Mouse (Mus musculus) large intestine, adult 2 months (tissue): ENCODE measurements at regions not wholly inside any gene's neighbourhood (a gene's known extent, or its start where the extent isn't known, plus 50 kb on each side); places are given as distances from the start of the nearest gene placed in this dataset.

ENCODE experiments used
- DNase-seq: peaks from one replicate; pipeline ENCODE4 v3.0.0-alpha.2; 2012; ENCODE audit warnings: low read depth, low spot score
- WGBS: fragments of 180-500 bp; shearing (Covaris S2); methylation state at CpG from one replicate; pipeline ENCODE4 v1.1.7; 2018; 5-methylcytosine and 5-hydroxymethylcytosine counted together

- 76% methylated on average over 16 of the region's 16 CpGs for WGBS
- DNase-seq: no peak
Observed at GRCm38 (mm10) chr10:119031282-119032275, 161.6 kb upstream of the Dyrk2 start.

DNA sequence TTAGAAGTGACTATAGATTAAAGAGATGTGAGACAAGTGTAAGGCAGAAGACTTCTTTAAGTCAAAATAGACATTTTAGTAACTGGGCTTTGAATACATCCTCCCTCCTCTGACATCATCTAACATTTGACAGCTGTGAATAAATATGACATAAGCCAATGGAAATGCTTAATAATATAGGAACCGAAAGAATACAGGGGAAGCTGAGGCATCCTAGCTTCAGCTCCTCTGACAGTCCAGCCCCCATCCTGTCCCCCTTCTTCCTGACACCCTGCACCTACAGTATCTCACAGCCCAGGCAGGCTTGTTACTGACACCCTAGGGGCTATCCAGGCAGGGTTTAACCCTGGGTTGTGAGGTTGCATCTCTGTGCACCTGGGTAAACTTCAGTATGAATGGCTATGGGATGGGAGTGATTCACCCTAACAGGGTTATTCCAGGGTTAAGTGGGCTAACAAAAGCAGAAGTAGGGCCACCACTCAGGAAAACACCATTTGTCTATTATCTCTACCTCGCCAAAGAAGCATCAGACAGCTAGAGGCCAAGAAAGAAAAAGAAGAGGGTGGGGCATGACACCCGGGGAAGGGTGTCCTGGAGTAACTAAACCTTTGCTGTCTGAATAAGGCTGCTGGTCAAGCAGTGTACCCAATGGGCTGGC lies 158.6 kb upstream of the Dyrk2 start:
- 79% methylated on average over 3 of the region's 3 CpGs for WGBS
- no peak for DNase-seq

DNA sequence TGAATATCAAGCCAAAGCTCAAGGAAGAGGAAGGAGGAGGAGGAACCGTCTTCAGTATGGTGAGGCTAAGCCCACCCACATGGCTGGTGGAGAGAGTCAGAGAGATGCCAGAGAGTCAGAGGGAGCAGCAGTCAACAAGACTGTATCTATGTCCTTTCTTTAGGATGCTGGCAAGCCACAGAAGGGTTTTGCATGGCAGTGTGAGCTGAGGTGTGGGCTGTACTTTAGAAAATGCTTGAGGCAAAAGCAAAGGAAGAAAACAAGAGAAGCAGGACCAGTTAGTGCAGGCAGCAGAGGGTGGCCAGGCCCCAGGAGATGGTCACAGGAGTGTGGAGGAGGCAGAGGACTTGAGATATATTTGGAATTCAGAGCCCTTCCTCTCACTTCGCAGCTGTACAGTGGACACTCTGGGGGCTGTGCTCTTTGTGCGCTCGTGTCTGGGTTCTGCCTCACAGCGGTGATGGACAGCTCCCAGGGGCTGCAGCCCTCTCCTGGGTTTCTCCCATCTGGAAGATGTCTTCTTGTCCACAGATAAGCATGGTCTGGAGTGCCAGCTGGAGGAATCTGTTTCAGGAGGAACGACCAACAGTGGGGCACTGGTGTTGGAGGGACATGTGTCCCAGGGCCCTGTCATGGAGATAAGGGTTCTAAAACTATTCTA lies 157.4 kb upstream of the Dyrk2 start:
- 70% methylated on average over 6 of the region's 6 CpGs for WGBS
- DNase-seq: no peak

GRCm38 (mm10) chr10:119026291-119026690 lies 156.3 kb upstream of the Dyrk2 start:
- DNase-seq: no peak
- 72% methylated on average over 4 of the region's 4 CpGs for WGBS

DNA sequence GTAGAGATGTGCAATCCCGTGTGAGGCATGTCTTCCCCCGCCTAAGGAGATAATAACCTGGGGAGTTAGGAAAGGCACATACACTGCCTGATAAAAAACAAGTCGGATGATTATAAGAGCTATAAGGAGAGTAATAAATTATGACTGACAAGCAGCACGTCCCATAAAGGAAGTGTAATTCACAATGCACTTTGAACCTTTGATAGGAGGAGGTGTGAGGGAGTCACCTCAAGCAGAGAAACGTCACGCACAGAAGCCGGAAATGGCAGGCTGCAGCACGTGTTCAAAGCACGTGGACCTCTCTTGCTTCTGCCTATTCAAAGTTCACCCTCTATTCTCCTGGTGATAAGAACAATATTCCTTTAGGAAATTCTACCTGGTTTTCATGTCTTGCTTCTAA lies 154.4 kb upstream of the Dyrk2 start:
- peak; percentile 87 for DNase-seq

GRCm38 (mm10) chr10:119019082-119019481 lies 149.1 kb upstream of the Dyrk2 start:
- no peak for DNase-seq
- whole genome bisulfite sequencing: 93% methylated on average over 10 of the region's 10 CpGs

More for the DNA sequence above, 154.4 kb upstream of the Dyrk2 start:
- 13% methylated on average over 9 of the region's 9 CpGs for WGBS

GRCm38 (mm10) chr10:119018490-119018889 lies 148.5 kb upstream of the Dyrk2 start:
- DNase-seq: no peak
- WGBS: 82% methylated on average over 4 of the region's 4 CpGs

GRCm38 (mm10) chr10:119016104-119016503 lies 146.1 kb upstream of the Dyrk2 start:
- 94% methylated on average over 8 of the region's 8 CpGs for WGBS
- DNase-seq: no peak

- no peak for DNase-seq
- 82% methylated on average over 16 of the region's 16 CpGs for WGBS
Observed at GRCm38 (mm10) chr10:119015311-119016055, 145.5 kb upstream of the Dyrk2 start.

- DNase-seq: no peak
- WGBS: 73% methylated on average over 4 of the region's 4 CpGs
Observed at GRCm38 (mm10) chr10:119014731-119015130, 144.7 kb upstream of the Dyrk2 start.

DNA sequence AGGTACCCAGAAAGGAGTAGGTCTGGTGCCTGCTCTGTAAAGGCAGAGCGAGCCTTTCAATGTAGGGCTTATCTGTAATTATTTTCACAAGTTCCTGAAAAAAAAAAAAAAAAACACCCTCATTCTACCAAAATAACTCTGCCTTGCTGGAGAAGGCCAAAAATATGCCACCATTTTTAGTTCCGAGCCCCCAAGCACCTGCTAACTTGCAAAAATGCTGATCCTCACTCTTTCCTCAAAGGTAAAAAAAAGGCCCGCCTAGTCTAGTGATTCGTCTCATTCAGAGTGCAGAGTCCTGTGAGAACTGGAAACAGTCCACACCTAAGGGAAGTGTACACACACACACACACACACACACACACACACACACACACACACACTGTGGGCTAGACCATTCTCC lies 143.7 kb upstream of the Dyrk2 start:
- no peak for DNase-seq
- WGBS: 57% methylated on average over 4 of the region's 4 CpGs

- DNase-seq: no peak
Observed at GRCm38 (mm10) chr10:119011511-119011910, 141.5 kb upstream of the Dyrk2 start.

GRCm38 (mm10) chr10:119010884-119011283 lies 140.9 kb upstream of the Dyrk2 start:
- peak; percentile 62 for DNase-seq
- 19% methylated on average over 7 of the region's 7 CpGs for WGBS

More at GRCm38 (mm10) chr10:119011511-119011910, 141.5 kb upstream of the Dyrk2 start:
- WGBS: 24% methylated on average over 6 of the region's 6 CpGs

DNA sequence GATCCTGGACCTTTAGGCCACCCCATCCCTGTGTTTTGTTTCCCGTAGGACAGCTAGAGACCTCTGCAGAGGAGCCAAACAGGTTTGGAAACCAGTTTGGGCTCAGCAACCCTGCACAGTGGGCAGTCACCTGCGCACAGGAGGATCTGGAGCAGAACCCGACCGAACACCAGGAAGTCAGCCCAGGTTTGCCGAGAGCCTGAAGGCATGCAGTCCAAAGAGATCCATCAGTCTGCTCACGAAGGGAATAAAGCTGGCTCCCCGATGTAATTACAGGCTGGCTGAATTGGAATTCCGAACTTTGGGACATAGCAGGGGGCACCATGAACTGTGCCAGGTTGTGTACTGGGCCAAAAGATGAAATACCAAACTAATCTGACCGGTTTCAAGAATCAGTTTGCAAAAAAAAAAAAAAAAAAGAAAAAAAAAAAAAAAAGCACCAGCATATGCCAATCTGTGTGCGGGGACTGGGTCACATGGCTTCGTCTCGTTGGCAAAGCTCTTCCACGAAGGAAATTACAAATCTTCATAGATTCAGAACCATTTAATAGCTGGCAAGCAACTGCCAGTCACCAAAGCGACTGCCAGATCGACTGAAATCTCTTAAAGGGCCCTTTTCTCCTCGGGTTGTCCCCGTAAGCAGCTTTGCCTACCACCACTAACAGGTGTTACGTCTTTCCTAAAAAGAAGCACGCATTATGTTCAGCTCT lies 137.0 kb upstream of the Dyrk2 start:
- WGBS: 53% methylated on average over 19 of the region's 19 CpGs
- DNase-seq: no peak

GRCm38 (mm10) chr10:119005491-119005890 lies 135.5 kb upstream of the Dyrk2 start:
- DNase-seq: no peak
- 84% methylated on average over 8 of the region's 8 CpGs for WGBS

DNA sequence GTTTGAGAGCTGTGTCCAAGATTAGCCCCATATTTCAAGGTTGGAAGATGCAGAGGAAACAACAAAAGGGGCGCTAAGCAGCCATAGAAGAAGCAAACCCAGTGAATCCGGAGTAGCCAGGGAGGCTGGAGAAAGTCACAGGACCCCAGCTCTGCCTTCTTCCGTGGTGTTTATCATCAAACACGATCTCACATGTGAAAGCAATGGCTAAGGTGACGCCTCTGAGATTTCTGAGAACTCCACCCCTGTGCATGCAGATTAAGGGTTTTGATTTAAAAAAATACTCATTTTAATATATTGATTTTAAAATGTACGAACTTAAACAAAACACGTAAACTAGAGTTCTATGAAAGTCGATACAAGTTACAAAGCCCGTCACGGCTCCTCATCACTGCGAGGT lies 134.4 kb upstream of the Dyrk2 start:
- 93% methylated on average over 11 of the region's 11 CpGs for WGBS
- DNase-seq: no peak

GRCm38 (mm10) chr10:119003839-119004238 lies 133.8 kb upstream of the Dyrk2 start:
- WGBS: 17% methylated on average over 5 of the region's 5 CpGs

DNA sequence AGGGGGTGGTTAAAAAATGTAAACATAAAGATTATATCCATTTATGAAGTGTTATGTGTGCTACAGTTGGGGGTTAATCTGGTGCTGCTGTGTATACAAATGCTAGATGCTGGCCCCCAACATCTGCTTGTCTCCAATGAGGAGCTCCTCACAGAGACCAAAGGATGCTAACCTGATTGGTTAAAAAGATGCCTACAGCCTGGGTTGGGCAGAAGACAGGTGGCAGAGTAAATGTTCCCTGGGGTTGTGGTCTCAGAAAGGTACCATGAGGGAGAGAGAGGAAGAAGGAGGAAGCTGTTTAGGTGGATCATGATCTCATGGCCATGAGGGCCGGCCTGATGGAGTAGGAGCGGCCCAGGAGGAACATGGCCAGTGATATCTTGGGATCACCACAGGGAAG lies 133.0 kb upstream of the Dyrk2 start:
- DNase-seq: no peak
- WGBS: 74% methylated on average over 2 of the region's 2 CpGs

More at GRCm38 (mm10) chr10:119003839-119004238, 133.8 kb upstream of the Dyrk2 start:
- DNase-seq: no peak

DNA sequence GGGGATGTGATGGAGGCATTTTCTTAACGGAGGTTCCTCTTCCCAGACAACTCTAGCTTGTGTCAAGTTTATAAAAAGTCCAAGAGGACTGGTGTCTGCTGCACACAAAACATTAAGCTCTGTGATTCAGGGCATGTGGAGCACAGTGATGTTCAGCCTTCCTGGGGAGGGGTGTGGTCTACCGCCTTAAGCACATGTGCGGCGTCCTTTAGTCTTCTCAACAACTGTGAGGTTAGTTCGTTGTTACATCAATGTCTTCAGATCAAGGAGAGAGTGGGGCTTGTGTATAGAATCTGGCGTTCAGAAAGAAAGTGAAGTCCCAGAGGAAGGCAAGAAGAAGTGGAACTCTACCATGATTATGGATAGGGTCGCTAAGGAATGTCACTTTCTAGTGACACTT lies 131.9 kb upstream of the Dyrk2 start:
- no peak for DNase-seq
- 93% methylated on average over 7 of the region's 7 CpGs for WGBS
